Mouse (Mus musculus): ENCODE results near the gene Kncn. TPM values are rescaled to one million over a fixed set of nuclear protein-coding genes. Genes with fewer than 3 reads are reported as not detected.

The Kncn gene
- total RNA-seq, 1 experiment from 2014 or later = not detected

DNA sequence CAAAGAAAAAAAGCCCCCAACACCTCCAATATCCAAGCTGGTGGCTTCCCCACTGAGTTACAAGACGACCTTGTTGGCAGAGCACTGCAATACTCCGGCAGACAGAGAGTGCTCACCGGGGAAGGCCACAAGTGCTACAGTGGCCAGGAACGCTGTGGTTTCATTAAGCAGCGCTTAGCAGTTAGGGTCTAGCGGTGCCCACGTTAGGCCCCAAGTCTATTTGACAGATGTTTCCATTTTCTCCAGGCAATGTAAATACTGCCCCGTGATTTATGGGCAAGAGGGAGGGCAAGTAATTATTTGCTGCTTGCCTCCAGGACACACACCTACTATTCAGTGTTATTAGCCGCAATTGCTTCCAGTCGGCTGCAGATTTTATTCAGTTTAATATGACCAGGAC lies 20.3 kb upstream of the Kncn start:
- no peak for ATAC-seq (replicated peaks in 1 of 2; ENCODE audit: insufficient read depth in 1 of 2, low FRiP score in 2 of 2, low TSS enrichment in 1 of 2, low read depth in 1 of 2, poor library complexity in 2 of 2, severe bottlenecking in 2 of 2)

DNA sequence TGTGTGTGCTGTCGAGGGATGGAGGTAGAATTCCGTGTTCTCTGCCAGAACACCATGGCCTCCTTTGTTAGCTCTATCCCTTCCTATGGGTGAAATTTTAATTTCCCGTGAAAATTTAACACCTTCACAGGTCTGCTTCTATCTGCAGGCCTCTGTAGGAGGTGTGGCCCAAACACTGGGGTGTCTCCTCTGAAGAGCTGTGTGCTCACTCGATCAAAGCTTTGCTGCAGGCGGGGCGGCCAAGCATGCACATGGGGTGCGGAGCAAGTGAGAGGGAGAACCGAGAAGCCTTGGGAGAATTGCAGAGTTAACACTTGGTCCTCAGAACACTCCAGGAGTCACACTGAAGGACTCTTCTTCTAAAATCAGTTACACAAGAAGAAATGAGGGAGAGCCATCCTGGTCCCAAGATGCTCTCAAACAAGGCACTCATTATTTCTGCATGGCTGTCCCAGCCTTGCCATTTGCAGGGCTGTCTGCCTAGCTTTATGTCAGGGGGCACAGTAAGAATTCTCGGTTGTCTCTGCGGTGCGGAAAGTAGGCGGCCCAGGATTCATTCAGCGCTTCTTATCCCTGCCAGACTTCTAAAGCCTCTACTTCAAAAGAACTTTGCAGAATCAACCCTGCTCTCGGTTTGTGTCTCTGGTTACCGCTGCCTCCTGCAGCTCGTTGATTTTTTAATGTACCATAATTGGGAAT lies 14.5 kb upstream of the Kncn start:
- no peak for ATAC-seq (replicated peaks in 1 of 2; ENCODE audit: insufficient read depth in 1 of 2, low FRiP score in 2 of 2, low TSS enrichment in 1 of 2, low read depth in 1 of 2, poor library complexity in 2 of 2, severe bottlenecking in 2 of 2)

DNA sequence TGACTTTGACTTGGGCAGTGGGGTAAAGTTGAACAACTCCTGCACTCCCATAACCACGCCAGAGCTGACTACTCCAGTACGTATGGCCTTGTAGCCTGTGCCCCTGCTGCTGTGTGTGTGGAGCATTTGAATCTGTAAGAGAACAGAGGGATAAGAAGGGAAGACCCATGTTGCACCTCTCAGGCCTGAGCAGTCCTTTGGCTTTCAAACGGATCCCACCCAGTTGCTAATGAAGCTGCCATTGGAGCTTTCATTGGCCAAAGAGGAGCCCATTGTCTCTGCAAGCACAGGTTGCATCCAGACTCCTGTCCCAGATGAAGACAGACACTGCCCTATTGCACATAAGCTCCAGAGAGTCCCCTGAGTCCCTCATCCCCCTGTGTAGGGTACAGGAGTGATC lies 11.0 kb upstream of the Kncn start:
- no peak for ATAC-seq (replicated peaks in 1 of 2; ENCODE audit: insufficient read depth in 1 of 2, low FRiP score in 2 of 2, low TSS enrichment in 1 of 2, low read depth in 1 of 2, poor library complexity in 2 of 2, severe bottlenecking in 2 of 2)

DNA sequence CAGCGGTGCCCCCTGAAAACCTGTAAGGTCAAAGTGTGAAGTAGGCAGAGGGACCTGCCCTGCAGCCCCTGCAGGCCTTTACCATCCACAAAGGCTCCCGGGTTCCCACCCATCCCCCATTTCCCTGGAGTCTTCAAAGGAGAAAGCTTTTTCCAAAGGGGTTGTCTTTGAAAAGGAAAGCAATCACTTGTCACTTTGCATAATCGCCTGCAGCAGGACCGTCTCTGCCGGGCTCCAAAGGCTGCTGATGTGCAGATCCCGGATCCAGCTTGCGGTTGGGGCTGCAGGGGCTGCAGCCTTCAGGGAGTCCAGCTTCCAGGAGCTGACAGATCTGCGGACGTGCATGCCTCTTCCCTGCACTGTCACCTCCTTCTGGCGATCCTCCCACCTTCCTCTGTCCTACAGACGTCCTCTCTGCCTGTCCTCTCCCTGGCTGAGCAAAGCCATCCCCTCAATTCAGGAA lies 6.0 kb upstream of the Kncn start:
- no peak for ATAC-seq (replicated peaks in 1 of 2; ENCODE audit: insufficient read depth in 1 of 2, low FRiP score in 2 of 2, low TSS enrichment in 1 of 2, low read depth in 1 of 2, poor library complexity in 2 of 2, severe bottlenecking in 2 of 2)

DNA sequence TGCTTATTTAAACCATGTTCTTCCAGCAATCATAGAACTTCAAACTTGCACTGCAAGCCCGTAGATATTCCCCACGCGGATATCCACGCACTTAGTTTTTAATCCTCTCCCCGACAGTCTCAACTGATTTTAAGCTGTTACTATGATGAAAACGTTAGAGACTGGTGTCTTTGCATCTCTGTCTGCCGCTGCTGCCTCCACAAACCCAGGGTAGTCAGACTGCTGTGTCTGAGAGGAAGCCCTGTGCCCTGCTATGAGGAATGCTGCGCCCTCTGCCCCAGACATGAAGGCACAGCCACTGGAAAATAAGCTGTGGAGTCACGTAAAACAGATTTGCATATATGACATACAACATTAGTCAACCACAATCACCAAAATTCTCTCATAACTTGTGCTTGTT lies 5.4 kb upstream of the Kncn start:
- ATAC-seq (replicated peaks in 1 of 2; ENCODE audit: insufficient read depth in 1 of 2, low FRiP score in 2 of 2, low TSS enrichment in 1 of 2, low read depth in 1 of 2, poor library complexity in 2 of 2, severe bottlenecking in 2 of 2) = no peak

DNA sequence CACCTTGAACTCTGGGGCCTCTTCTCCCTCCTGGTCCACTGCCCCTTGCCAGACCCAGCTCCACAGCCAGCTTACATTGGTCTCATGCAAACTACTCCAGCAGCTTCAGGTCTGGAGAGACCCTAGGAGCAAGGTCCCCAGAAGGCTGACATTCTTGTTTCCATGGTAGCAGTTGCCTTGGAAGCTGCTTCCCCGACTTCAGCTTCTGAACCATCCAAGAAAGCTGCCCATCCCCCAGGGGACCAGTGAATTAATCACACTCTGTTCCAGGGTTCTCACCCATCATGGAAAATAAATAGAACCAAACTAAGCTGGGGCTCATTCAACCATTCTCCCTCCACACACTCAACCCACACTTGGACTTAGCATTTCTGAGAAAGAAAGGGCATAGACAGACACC lies 3.0 kb upstream of the Kncn start:
- ATAC-seq (replicated peaks in 1 of 2; ENCODE audit: insufficient read depth in 1 of 2, low FRiP score in 2 of 2, low TSS enrichment in 1 of 2, low read depth in 1 of 2, poor library complexity in 2 of 2, severe bottlenecking in 2 of 2) = no peak

DNA sequence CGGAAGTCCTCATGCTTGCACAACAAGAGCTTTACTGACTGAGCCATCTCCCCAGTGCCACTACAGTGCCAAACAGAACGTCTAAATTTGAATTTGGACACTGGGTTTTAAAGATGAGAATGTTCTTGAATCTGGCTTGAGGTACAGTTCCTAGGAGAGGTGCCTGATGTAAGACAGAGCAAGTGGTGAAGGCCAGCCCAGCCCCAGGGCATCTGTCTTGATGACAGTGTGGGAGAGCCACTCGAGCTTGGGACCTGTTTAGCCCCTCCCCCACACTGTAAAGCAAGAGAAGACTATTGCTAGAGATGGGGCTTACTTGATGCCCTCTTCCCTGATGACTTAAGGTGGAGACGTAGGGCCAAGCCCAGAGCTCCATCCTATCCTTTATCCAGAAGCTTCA lies 2.0 kb upstream of the Kncn start:
- ATAC-seq (replicated peaks in 1 of 2; ENCODE audit: insufficient read depth in 1 of 2, low FRiP score in 2 of 2, low TSS enrichment in 1 of 2, low read depth in 1 of 2, poor library complexity in 2 of 2, severe bottlenecking in 2 of 2) = no peak

DNA sequence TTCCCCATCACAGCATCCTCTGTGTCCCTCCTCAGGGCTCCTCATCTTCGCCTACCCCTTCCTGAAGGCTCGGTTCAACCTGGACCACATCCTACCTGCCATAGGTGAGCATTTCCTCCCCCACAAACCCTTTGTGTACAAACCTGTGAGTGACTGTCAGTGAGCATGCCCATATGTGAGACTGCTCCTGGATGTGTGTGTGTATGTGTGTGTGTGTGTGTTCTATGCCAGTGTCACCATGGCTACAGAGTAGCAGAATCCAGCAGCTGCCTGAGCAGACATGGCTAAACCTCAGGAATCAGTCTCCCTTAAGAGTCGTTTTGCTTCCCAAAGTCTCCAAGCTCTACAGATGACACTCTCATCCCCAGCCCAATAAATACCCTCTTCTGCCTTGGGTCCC lies 1.6 kb downstream of the Kncn start:
- no peak for ATAC-seq (replicated peaks in 1 of 2; ENCODE audit: insufficient read depth in 1 of 2, low FRiP score in 2 of 2, low TSS enrichment in 1 of 2, low read depth in 1 of 2, poor library complexity in 2 of 2, severe bottlenecking in 2 of 2)

DNA sequence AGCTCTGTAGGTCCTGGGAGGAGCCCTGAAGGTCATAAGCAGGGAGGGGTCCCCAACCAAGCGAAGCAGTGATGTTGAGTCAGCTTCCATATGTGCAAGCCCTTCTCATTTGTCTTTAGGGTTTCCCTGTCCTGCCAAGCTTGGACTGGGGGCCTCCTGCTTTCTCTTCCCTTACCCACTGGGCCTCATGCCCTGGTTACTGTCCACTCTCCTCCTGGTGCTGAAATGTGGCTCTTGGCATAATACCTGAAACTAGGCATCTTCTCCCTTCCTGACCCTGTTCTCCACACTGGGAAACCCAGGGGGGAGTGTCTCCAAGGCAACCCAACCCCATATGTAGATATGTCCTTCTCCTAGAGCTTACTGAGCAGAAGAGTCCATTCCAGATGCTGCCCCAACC lies 2.7 kb downstream of the Kncn start:
- no peak for ATAC-seq (replicated peaks in 1 of 2; ENCODE audit: insufficient read depth in 1 of 2, low FRiP score in 2 of 2, low TSS enrichment in 1 of 2, low read depth in 1 of 2, poor library complexity in 2 of 2, severe bottlenecking in 2 of 2)

DNA sequence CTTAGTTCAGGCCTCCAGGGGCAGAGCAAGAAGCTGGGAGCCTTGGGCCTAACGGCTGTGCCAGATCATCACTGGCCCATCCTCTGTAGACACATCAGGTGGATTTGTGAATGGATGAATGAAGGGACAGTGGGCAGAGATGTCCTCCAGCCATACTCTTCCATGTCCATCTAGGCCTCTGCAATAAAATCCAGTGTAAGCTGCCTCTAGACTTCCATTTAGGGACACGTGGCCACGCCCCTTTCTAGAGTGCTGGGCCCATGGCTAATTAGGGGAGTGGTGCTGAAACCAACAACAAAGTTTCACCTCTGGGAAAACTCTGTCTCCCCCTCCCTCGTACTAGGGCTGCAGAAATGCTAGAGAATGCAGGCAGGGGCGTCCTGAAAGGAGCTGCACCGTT lies 5.9 kb downstream of the Kncn start:
- no peak for ATAC-seq (replicated peaks in 1 of 2; ENCODE audit: insufficient read depth in 1 of 2, low FRiP score in 2 of 2, low TSS enrichment in 1 of 2, low read depth in 1 of 2, poor library complexity in 2 of 2, severe bottlenecking in 2 of 2)

DNA sequence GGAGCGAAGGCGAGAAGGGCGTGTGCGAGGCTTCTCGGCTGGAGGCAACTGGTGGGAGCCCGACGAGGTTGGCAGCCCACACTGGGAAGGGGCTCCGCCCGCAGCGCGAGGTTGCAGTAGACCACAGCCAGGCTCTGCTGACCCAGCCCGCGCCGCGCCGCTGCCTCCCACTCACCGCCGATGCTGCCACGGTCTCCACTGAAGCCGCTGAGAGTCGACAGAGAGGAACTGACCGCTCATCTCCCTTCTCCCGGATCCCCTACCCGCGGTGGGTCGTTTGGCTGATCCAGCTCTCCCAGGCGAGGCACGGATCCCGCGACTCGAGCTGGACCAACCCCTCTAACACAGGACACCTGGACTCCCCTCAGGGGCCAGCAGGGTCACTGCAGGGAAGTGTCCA lies 6.4 kb downstream of the Kncn start, which contains the start of gene 6430628N08Rik:
Gene 6430628N08Rik (plus strand): TSS at position 113 of the 400 bp plus-strand sequence.
- ATAC-seq (replicated peaks in 1 of 2; ENCODE audit: insufficient read depth in 1 of 2, low FRiP score in 2 of 2, low TSS enrichment in 1 of 2, low read depth in 1 of 2, poor library complexity in 2 of 2, severe bottlenecking in 2 of 2) = peak in 1 of 2 experiments; percentile 26; a peak in 1 of 4 replicates

DNA sequence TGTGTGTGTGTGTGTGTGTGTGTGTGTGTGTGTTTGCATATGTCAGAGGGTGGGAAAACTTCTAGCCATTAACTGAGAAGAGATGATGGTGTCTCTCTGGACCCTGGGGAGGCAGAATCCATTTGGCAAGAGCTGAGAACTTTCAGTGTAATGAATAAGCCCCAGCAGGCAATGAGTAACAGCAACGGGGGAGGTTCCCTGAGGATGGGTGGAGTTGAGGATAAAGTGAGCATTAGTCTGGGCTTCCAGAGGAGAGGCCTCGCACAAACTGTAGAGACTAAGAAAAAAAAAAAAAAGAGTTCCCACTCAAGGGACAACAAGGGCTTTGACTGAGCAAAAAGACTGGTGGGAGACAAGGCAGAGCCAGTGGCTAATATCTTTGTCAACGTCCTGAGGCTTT lies 10.1 kb downstream of the Kncn start:
- no peak for ATAC-seq (replicated peaks in 1 of 2; ENCODE audit: insufficient read depth in 1 of 2, low FRiP score in 2 of 2, low TSS enrichment in 1 of 2, low read depth in 1 of 2, poor library complexity in 2 of 2, severe bottlenecking in 2 of 2)

DNA sequence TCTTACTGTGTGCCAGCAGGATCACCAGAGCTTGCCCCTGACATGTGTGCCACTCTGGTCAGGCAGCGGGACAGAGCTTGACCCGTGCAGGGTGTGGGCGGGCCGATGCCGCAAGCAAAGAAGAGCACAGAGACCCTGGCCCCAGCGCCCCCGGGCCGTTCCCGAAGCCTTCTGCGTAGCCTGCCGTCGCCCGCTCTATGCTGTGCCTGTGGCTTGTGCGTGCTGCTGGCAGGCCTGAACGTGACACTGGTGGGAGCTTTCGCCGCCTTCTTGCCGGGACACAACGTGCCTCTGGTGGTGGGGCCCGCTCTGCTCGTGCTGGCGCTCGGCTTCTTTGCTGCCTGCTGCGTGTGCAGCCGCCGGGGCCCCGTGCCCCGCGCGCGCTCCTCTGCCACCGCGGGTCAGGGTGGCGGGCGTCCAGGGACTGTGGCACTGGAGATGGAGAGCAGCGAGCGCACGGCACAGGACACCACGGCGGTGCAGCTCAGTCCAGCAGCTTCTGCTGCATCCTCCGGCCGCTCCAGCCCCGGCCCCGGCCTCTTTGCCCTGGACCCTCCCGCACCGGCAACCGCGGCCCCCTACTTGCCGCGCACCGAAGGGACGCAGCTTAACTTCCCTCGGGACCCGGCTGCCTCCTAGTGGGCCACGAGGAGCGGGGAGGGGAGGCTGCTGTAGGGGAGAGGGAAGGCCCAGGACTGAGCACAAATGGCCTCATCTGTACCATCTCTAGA lies 13.9 kb downstream of the Kncn start:
- ATAC-seq (replicated peaks in 1 of 2; ENCODE audit: insufficient read depth in 1 of 2, low FRiP score in 2 of 2, low TSS enrichment in 1 of 2, low read depth in 1 of 2, poor library complexity in 2 of 2, severe bottlenecking in 2 of 2) = peak; percentile 18 to 36; a peak in 3 of 4 replicates

DNA sequence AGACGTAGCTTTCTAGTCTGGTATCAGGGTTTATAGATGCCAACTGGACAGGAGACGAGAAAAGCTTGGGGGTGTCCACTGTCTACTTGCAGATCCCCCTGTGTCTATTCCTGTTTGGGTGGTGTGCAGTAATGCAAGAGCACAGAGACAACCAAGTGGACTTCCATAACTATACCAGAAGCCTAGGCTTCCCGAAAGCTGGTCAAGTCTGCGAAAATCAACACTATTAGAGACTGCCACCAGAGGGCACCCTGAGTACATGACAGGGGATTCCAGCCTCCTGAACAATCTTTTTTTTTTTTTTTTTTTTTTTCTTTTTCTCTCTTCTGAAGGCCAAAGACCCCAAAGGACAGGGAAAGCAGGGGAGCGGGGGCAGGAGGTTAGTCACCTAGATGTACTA lies 18.6 kb downstream of the Kncn start:
- ATAC-seq (replicated peaks in 1 of 2; ENCODE audit: insufficient read depth in 1 of 2, low FRiP score in 2 of 2, low TSS enrichment in 1 of 2, low read depth in 1 of 2, poor library complexity in 2 of 2, severe bottlenecking in 2 of 2) = peak; percentile 47 to 57; a peak in 1 of 4 replicates

DNA sequence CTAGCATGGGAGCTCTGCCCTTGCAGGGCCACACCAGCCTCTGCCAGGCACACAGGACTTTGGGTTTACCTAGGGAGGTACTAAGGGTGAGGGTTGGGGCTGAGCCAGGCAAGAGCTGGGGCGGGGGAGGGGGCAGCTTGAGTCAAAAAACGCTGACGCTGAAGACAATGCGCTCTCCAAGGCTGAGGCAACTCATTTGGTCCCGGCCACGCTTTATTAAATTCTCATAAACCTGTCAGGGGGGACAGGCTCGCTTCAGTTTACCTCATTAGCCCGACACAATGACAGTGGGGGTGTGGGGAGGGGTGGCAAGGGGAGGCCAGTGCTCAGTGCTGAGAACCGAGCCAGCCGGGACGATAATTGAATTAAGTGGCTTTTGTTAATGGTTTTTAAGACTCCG lies 20.2 kb downstream of the Kncn start:
- no peak for ATAC-seq (replicated peaks in 1 of 2; ENCODE audit: insufficient read depth in 1 of 2, low FRiP score in 2 of 2, low TSS enrichment in 1 of 2, low read depth in 1 of 2, poor library complexity in 2 of 2, severe bottlenecking in 2 of 2)

DNA sequence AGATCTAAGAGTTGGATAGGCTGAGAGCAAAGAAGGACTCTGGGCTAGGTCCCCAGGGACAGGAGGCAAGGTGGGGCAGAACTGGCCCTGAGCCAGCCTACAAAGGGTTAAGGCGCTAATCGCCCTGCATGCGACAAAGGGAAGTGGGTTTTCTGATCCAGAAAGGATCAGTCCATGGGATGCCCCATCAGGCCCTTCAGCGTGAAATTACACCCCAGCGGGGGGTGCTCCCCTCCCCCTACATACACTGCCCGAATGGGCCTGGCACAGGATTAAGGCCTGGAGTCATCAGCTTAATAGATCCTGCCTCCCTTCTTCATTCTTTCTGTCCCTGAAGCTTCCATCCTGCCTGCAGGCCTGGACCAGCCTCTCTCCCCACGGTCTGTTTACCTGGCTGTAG lies 21.5 kb downstream of the Kncn start:
- ATAC-seq (replicated peaks in 1 of 2; ENCODE audit: insufficient read depth in 1 of 2, low FRiP score in 2 of 2, low TSS enrichment in 1 of 2, low read depth in 1 of 2, poor library complexity in 2 of 2, severe bottlenecking in 2 of 2) = no peak

DNA sequence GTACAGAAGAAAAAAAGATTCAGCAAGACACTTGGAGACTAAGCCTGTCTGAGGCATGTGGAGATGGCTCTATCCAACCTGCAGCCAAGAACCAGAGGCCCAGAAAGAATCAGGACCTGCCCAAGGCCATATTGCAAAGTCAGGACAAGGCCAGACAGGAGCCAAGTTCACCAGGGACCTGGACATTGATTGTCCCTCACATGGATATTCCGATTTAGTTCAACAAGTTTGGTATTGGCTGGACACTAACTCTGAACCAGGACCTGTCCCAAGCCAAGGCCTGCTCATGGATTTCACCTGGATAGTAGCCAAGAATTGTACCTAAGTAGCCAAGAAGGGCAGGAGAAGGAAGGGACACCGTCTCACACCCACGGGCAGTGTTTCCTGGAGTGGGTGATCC lies 22.6 kb downstream of the Kncn start:
- ATAC-seq (replicated peaks in 1 of 2; ENCODE audit: insufficient read depth in 1 of 2, low FRiP score in 2 of 2, low TSS enrichment in 1 of 2, low read depth in 1 of 2, poor library complexity in 2 of 2, severe bottlenecking in 2 of 2) = no peak

DNA sequence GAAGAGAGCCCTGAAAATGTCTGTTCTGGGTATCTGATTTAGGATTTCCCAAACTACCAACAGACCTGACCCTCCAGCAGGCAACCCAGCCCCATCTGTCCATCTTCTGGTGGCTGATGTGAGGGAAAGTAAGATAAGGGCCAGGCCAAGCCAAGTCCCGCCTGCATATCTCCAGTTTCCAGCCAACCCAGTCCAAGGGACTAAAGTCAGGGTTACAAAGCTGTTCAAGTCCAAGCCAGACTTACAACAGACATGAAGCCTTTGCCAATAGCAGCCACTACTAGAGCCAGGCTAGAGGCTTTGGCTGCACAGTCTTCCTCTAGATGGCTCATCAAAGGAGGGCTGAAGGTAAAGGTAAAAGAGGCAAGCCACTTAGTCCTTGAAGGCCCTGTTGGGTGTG lies 23.8 kb downstream of the Kncn start:
- no peak for ATAC-seq (replicated peaks in 1 of 2; ENCODE audit: insufficient read depth in 1 of 2, low FRiP score in 2 of 2, low TSS enrichment in 1 of 2, low read depth in 1 of 2, poor library complexity in 2 of 2, severe bottlenecking in 2 of 2)

DNA sequence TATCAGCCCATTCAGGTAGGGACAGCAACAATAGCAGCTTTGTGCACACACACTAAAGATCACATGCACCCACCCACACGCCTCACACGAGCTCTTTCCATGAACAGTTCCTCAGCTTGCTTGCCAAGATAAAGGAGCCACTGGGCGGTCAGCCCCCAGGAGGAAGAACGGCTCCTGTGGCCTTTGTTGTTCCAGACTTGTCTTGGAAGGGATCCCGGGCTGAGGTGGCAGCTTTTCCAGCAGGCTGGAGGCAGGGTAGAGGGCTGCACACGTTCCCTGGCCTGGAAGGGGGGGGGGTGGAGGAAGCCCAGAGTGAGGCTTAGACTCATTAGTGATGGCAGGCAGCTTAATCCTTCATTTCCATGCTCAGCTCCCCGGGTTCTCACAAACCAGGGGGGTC lies 24.4 kb downstream of the Kncn start:
- no peak for ATAC-seq (replicated peaks in 1 of 2; ENCODE audit: insufficient read depth in 1 of 2, low FRiP score in 2 of 2, low TSS enrichment in 1 of 2, low read depth in 1 of 2, poor library complexity in 2 of 2, severe bottlenecking in 2 of 2)

All from hematopoietic stem cell, adult 5-6 weeks (primary cell).